Mouse (Mus musculus) regulatory T cell (primary cell): ENCODE results near the gene Adh1.

Source experiments
- in situ Hi-C: fragments of 300-600 bp; cut with MboI, MseI; formaldehyde crosslinking; loops from one replicate; pipeline ENCODE4 v1.15.1; 2025; ENCODE audit warnings: high pct_unique_total_duplicates

Gene Adh1

GRCm38 (mm10) chr3:138285986-138286385 lies 25.2 kb downstream of the Adh1 start:
- in situ Hi-C loops = no loop called here

GRCm38 (mm10) chr3:138287686-138288085 lies 26.9 kb downstream of the Adh1 start:
- in situ Hi-C loops = no loop called here

DNA sequence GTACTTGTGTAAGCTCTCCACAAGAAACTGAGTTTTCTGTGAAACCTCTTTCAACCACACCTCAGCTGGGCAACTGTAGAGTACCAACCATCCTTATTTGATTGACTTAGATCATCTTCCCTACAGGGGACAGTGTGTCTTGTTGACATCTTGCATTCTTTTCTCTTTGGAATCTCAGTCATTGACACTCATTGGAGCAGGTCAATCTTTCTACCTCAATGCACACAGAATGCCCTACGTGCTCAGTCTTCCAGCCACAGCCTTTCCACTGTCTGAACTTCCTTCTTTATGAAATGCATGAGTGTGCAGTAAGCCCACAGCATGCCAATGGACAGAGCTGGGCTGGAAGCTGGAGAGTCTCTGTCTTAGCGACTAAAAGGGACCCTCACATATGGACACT lies 29.9 kb downstream of the Adh1 start:
- in situ Hi-C loops = loop anchor here (5.0 kb wide), 1 partner anchor 63 kb away; no protein-coding TSS in a partner anchor

DNA sequence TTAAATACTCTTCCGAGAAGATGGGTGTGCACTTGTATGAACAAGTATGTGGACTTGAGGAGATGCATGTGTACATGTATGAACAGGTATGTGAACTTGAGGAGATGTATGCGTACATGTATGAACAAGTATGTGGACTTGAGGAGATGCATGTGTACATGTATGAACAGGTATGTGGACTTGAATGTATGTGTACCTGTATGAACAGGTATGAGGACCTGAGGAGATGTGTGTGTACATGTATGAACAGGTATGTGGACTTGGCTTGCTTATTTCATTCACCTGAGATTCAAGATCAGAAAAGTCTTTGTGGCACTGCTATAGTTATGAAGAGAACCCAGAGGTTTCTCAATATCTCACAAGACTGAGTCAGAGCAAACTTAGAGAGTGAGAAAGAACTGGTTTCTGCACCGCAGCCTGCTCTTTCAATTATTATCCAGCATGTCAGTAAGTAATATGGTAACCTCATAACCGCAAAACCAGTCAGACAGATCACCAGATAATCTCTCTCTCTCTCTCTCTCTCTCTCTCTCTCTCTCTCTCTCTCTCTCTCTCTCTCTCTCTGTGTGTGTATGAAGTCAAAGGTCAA lies 30.8 kb downstream of the Adh1 start:
- in situ Hi-C loops = loop anchor here (5.0 kb wide), 1 partner anchor 64 kb away; no protein-coding TSS in a partner anchor

DNA sequence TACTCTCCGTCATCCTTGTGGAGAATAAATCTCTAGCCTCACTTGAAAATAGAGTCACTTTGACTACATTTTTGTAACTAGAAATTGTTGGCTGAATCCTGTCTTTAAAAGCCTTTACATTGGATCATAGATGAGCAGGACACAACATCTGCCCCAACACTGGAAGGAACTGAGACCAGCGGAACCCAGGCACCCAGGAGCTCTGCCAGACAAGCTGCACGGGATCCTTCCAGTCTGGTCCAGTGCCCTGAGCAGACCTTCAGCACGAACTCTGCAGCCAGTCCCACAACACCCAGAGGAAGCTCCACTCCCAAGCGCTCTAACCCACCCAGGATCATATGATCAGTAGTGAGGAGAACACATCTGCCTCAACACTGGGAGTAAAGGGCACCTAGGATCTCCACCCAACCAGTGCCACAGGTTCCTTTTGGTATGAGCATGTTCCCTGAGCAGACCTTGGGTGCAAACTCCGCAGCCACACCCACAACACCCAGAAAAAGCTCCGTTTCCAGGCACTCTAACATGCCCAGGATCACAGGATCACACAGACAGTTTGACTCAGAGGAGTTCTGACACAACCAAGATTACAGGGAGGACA lies 32.6 kb downstream of the Adh1 start:
- in situ Hi-C loops = loop anchor here (5.0 kb wide), 1 partner anchor 66 kb away; no protein-coding TSS in a partner anchor

DNA sequence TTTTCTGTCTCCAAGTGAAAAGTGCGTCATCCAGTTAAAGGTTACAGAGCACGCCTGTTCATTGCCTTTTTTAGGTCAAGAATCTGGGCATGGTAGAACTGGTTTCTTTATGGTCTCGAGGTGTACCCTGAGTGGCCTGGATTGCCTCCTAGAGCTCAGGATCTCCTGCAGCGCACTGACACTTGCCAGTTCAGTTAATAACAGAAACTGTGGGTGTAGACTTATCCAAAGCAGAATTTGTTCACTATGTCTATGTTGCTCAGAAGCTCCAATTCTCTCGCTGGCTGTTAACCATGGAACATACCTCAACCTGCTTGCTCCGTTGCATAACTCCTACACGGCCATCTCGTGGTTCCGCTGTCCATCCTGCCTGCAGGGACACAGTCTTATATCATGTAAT lies 39.3 kb downstream of the Adh1 start:
- in situ Hi-C loops = loop anchor here (10.0 kb wide), 1 partner anchor 1225 kb away; no protein-coding TSS in a partner anchor

- in situ Hi-C loops = loop anchor here (10.0 kb wide), 1 partner anchor 1222 kb away; no protein-coding TSS in a partner anchor
These were observed 41.9 kb downstream of the Adh1 start for GRCm38 (mm10) chr3:138302676-138303075.

DNA sequence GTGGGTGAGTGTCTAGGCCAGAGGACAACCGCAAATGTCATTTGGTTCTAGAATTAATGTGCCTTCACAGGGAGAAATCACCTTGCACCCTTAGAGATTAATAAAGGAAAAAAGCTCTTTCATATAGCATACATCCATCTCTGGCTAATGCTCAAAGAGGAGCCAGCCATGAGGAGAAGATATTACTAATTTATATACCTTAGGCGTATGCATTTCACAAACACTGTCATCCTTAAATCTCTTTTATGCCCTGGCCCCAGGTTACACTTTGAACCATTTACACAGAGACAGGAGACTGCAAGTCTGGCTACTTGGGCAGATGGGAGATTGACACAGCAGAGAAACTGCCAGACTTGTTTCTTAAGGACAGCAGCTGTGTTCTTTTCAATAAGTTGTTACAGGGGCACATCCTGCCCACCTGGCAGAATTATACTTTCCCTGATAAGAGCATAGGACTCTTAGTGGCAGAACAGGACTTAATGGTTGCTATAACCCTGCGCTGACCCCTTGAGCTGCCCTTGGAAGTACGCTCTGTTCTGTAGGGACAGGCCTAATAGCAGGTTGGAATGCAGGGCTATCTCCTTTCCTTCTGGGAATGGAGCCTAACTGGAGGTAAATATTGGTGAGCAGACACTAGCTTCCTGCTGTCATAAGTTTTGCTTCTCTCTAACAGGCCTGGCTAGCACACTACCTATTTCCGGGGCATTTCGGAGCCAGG lies 43.1 kb downstream of the Adh1 start:
- in situ Hi-C loops = loop anchor here (10.0 kb wide), 1 partner anchor 1221 kb away; no protein-coding TSS in a partner anchor

DNA sequence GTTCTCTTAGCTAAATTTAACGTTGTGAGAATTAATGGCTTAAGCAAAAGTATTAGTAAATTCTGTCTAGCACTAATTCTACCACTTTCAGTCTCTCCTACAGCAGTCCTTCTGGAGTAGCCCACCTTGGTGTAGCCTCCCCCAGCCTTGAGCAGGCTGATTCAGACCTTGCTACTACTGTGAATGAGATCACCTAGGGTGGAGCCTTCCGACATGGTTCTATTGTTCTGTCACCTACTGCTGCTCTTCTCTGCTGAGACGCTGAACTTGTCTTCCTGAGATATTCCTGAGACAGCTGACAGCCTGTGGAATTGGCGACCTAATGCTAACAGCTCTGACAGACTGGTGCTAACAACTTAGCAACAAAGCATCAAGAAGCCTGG lies 43.7 kb downstream of the Adh1 start:
- in situ Hi-C loops = loop anchor here (10.0 kb wide), 1 partner anchor 1220 kb away; no protein-coding TSS in a partner anchor

DNA sequence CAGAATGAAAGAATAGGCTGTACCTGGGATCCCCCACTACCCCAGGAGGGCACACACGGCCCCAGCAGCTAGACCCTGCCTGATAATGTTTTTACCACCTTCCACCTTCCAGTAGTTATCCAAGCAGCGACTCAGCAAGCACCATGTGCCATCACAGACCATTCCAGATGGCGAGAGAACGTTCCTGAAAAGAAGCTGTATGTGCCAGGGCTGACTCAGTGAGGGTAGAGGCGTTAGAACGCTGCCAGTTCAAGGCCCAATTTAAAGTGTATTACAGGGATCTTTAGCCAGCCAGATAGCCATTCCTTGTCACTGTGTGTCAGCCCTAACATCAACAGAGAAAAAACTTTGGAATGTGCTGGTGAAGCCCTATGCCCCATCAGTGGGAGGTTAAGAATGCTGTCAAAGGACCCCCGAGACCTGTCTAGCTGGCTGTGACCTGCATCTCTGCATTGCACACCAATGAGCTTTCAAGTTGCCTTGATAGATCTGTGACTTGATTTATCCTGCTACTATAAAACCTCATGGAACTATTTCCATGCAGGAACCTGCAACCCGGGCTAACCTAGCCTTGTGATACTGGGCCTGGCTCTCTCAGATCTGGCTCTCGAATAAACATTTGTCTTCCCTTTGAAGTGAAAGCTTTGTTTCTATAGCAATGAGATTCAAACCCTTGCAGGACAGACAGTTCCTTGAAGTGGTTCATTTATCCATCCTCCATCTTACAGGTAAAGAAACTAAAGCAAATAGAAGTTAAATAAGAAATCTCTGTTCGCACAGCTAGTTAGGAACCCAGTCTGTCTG lies 44.9 kb downstream of the Adh1 start:
- in situ Hi-C loops = loop anchor here (10.0 kb wide), 1 partner anchor 1219 kb away; no protein-coding TSS in a partner anchor

DNA sequence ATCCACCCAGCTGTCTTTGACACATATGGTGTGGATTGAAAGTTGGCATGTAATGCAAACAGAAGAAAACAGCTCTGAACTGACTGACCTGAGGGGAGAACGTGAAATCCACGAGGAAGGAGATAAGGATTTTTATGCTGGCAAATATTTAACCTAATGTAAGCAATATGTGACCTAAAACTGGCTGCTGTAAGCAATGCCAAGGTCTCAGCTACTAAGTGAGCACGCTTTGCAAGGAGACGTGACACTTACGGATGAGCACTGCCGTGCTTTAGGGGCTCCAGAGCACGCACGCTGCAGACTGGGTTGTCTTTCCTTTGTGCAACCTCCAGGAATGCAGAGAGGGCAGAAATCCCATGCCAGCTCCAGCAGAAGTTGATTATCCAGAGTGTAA lies 45.5 kb downstream of the Adh1 start:
- in situ Hi-C loops = loop anchor here (10.0 kb wide), 1 partner anchor 1219 kb away; no protein-coding TSS in a partner anchor

DNA sequence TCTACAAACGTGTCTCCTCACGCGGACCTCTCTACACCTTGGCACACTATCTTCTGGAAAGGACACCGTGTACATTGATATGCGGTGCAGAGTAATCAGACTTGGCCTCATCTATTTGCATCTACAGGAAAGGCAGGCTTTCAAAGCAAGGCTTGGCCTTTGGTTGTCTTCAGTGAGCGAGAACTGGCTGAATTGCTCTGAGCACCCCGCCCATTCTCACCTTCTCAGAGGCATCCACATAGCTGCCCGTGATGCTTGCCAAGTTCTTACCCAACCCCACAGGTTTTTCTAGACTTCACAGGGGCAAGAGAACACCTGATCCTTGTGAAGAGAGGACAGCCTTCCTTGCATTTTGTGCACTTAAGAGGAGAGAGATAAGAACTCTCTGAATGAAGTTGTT lies 49.1 kb downstream of the Adh1 start:
- in situ Hi-C loops = loop anchor here (10.0 kb wide), 1 partner anchor 1215 kb away; no protein-coding TSS in a partner anchor

- in situ Hi-C loops = no loop called here
These were observed 50.2 kb downstream of the Adh1 start for GRCm38 (mm10) chr3:138311015-138311414.

DNA sequence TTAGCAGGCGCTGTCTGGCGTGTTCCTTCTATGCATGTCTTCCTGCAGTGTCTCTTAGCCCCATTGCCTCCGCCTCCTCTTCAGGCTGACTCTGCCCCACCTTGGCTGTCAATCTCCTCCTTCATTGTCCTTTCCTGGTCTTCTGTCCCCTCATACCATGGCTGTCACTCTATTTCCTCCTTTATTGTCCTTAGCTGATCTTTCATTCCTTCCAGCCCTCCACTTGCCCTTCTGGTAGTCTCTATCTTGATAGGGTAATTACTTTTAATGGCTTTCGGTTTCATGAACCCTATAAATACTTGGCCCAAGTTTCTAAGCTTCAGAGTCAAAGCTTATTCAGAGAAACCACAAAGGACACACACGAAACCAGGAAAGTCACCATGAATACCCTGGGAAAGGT lies 52.2 kb downstream of the Adh1 start, which contains the start of gene Adh6a:
TSS of gene Adh6a (plus strand) at position 322 of the 400 bp plus-strand sequence.
- in situ Hi-C loops = no loop called here

- in situ Hi-C loops = no loop called here
These were observed 56.2 kb downstream of the Adh1 start for GRCm38 (mm10) chr3:138316908-138317472.

- in situ Hi-C loops = no loop called here
These were observed 64.2 kb downstream of the Adh1 start for GRCm38 (mm10) chr3:138325001-138325400.

GRCm38 (mm10) chr3:138325466-138325865 lies 64.7 kb downstream of the Adh1 start:
- in situ Hi-C loops = no loop called here

DNA sequence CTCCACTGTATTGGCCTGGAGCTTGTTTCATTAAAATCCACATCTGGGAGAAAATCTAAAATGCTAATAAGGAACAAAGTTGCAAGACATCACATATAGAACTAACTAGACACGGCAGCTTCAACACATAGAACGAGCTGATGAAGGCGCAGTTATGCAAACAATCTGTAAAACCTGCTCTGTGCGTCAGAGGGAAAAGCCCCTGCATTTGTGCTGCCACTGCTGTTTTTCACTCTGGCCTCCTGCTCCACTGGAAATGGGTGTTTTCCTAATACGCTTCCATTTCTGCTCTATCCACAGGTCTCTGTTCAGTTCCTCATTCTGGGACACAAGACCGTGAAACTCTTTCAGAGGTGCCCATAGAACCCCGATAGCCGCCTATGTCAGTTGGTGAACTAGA lies 73.1 kb downstream of the Adh1 start:
- in situ Hi-C loops = no loop called here

DNA sequence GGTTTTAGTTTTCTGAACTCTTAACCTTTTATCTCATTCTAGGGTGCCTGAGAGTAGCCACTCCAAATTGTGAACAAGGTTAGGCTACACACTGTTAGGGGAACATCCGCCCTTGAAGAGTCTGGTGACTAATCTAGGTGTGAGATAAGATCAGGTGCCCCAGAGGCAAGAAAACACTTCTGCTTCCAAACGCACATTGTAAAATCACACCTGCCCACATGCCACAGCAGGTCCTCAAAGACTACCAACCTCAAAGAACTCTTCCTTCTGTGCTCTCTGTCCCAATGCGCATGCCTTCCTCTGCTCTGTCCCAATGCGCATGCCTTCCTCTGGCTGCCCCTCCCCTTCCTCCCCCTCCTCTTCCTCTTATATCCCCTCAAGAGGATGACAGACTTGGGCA lies 73.5 kb downstream of the Adh1 start:
- in situ Hi-C loops = no loop called here

DNA sequence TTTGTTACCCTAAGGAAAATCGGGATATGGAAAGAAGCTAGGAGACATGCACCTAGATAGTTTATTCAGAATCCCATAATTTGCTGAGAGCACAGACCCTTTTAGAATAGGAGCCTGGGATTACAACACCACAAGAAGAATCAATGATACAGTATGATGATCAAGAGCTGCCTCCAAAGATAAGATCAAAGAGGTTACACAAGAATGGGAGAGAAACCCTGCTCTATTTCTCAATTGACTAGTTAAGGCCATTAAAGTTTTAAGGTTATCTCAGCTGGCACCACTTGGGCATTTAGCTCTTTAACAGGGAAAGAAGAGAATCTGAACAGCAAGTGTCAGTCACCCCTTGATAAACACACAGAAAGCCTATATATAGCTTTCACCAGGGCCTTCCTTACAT lies 74.8 kb downstream of the Adh1 start:
- in situ Hi-C loops = loop anchor here (5.0 kb wide), 1 partner anchor 77 kb away; no protein-coding TSS in a partner anchor
